Mouse (Mus musculus) forebrain, embryonic 14.5 days (tissue): ENCODE measurements at regions not wholly inside any gene's neighbourhood (a gene's known extent, or its start where the extent isn't known, plus 50 kb on each side); places are given as distances from the start of the nearest gene placed in this dataset.

Experiments
- ATAC-seq: fragments of 200-750 bp; cut with Nextera tagmentation; 2 replicates; pipeline ENCODE4 v1.8.0; 2017; ENCODE audit warnings: mild to moderate bottlenecking, moderate library complexity
- DNase-seq: peaks from one replicate; pipeline ENCODE4 v3.0.0-alpha.2; 2015; ENCODE audit warnings: low spot score
- H3K27ac ChIP-seq: fragments of 300-500 bp; sonication (generic); 2 replicates; pipeline ENCODE4 v1.5.1; 2014; ENCODE audit warnings: low read depth, mild to moderate bottlenecking, control low read depth, low read length, moderate library complexity
- H3K27me3 ChIP-seq: fragments of 300-500 bp; sonication (generic); replicated peaks from 2 replicates; pipeline ENCODE4 v1.6.1; 2014; ENCODE audit warnings: low read length, control low read depth, mixed read lengths; ENCODE audit not compliant: control insufficient read depth, insufficient read depth
- H3K36me3 ChIP-seq: fragments of 300-500 bp; sonication (generic); 2 replicates; pipeline ENCODE4 v1.6.1; 2014; ENCODE audit warnings: low read length, control low read depth; ENCODE audit not compliant: control insufficient read depth, insufficient read depth
- H3K4me1 ChIP-seq: fragments of 300-500 bp; sonication (generic); 2 replicates; pipeline ENCODE4 v1.6.1; 2014; ENCODE audit warnings: antibody characterized with exemption, low read length, control low read depth; ENCODE audit not compliant: control insufficient read depth, insufficient read depth
- H3K4me2 ChIP-seq: fragments of 300-500 bp; sonication (generic); 2 replicates; pipeline ENCODE4 v1.6.1; 2014; ENCODE audit warnings: mild to moderate bottlenecking, control low read depth, low read length
- H3K4me3 ChIP-seq: fragments of 300-500 bp; sonication (generic); 2 replicates; pipeline ENCODE4 v1.5.1; 2014; ENCODE audit warnings: low read depth, low read length, control low read depth
- H3K9ac ChIP-seq: fragments of 300-500 bp; sonication (generic); 2 replicates; pipeline ENCODE4 v1.6.1; 2014; ENCODE audit warnings: mild to moderate bottlenecking, low read length, control low read depth, moderate library complexity
- H3K9me3 ChIP-seq: fragments of 300-500 bp; sonication (generic); replicated peaks from 2 replicates; pipeline ENCODE4 v1.6.1; 2016; ENCODE audit warnings: low read length, control low read depth, mixed read lengths; ENCODE audit not compliant: control insufficient read depth
- WGBS: fragments of 180-500 bp; shearing (Covaris S2); extraction: QIAGEN DNeasy Blood & Tissue Kit; methylation state at CpG from one replicate; pipeline ENCODE4 v1.1.7; 2014; 5-methylcytosine and 5-hydroxymethylcytosine counted together

GRCm38 (mm10) chr1:35587900-35588299 is 480.3 kb upstream of the Hs6st1 start:
- Histone ChIP-seq H3K9ac (no peak overlapping the region), H3K4me1 (no peaks in the 10 kb centered on the region; the same call in 1 of the 2 replicates), H3K36me3 (no peaks in the 10 kb centered on the region), H3K27me3 (no peaks in the 10 kb centered on the region), H3K9me3 (no peaks in the 10 kb centered on the region), H3K27ac (no peak overlapping the region), H3K4me3 (no peak overlapping the region), H3K4me2 (no peak overlapping the region)
- DNase-seq (no peak), ATAC-seq (no peak)
- WGBS: 94% methylated on average over 2 of the region's 2 CpGs

DNA sequence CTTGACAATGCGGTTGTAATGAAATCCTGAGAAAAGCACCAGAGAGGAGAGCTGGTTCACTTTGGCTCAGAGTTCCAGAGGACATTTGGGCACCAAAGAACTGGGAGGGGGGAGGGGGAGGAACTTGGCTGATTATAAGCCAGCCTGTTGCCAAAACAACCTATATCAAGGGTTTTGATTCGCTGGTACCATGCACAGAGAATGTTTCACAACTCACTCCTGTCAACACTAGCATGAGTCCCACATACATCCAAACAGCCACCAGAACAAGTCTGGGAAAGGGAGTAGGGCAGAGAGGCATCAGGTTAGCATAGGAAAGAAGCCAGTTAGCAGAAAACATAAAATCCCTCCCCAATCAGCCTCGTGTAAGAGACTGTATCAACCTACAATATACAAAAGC is 479.3 kb upstream of the Hs6st1 start:
- Histone ChIP-seq H3K27ac (no peak overlapping the region), H3K9me3 (no peaks in the 10 kb centered on the region), H3K27me3 (no peaks in the 10 kb centered on the region), H3K4me2 (no peak overlapping the region), H3K4me1 (no peaks in the 10 kb centered on the region; the same call in 1 of the 2 replicates), H3K4me3 (no peak overlapping the region), H3K36me3 (no peaks in the 10 kb centered on the region), H3K9ac (no peak overlapping the region)
- ATAC-seq: no peak
- DNase-seq: peak; percentile 21
- 63% methylated on average over 3 of the region's 3 CpGs for WGBS

GRCm38 (mm10) chr1:35600847-35601246 is 467.4 kb upstream of the Hs6st1 start:
- no peaks in the 10 kb centered on the region for H3K36me3 ChIP-seq
- no peak overlapping the region for H3K9ac ChIP-seq
- no peak overlapping the region for H3K27ac ChIP-seq
- 93% methylated on average over 3 of the region's 3 CpGs for WGBS
- no peaks in the 10 kb centered on the region for H3K27me3 ChIP-seq
- no peak for DNase-seq
- H3K4me1 ChIP-seq: no peaks in the 10 kb centered on the region
- no peak for ATAC-seq
- no peaks in the 10 kb centered on the region for H3K9me3 ChIP-seq
- no peak overlapping the region for H3K4me3 ChIP-seq
- no peak overlapping the region for H3K4me2 ChIP-seq

- Histone ChIP-seq H3K27ac (no peak overlapping the region), H3K9me3 (no peaks in the 10 kb centered on the region), H3K4me1 (no peaks in the 10 kb centered on the region), H3K4me2 (no peak overlapping the region), H3K36me3 (no peaks in the 10 kb centered on the region), H3K27me3 (no peaks in the 10 kb centered on the region), H3K4me3 (no peak overlapping the region), H3K9ac (no peak overlapping the region)
- WGBS: 85% methylated on average over 3 of the region's 3 CpGs
- ATAC-seq: no peak
- no peak for DNase-seq
These were observed 453.1 kb upstream of the Hs6st1 start for GRCm38 (mm10) chr1:35615131-35615530.

DNA sequence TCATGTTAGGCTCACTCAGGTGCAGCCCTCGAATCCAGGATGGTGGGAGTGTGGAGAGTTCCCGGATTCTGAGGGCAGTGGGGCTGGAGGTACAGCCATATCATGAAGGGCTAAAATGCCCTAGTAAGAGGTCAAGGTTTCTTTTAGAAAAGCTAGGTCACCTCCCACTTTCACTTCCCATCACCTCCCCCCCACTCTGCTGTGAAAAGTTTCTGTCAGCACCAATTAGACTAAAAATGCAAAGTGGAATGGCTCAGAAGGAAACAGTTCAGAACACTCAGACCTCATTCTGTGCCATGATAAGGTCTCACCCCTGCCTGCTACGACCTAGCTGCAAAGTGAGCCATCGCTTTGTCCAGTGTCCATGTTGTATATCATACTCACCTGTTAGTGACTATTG is 448.7 kb upstream of the Hs6st1 start:
- DNase-seq (no peak), ATAC-seq (no peak)
- Histone ChIP-seq H3K27me3 (no peaks in the 10 kb centered on the region), H3K9me3 (no peaks in the 10 kb centered on the region), H3K36me3 (no peaks in the 10 kb centered on the region), H3K27ac (no peak overlapping the region), H3K4me1 (no peaks in the 10 kb centered on the region), H3K4me2 (no peak overlapping the region), H3K4me3 (no peak overlapping the region), H3K9ac (no peak overlapping the region)
- 79% methylated on average over 4 of the region's 4 CpGs for WGBS

DNA sequence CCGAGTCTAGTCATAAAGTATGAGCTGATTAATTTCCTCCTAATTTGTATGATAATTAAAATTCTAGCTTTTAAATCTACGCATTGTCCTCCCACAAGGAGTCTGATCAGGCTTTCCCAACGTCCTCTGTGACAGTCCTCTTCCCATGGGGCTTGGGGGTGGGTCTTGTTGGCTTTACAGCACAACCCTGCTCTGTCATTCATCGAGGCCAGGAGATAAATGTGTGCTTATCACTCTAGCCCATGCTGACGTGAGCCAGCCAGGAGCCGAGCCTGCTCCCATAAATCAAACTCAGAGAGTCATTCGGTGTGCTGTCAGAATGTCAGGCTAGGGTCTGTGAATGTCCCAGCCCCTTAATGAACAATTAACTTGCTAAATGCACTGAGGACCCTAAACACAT is 425.6 kb upstream of the Hs6st1 start:
- DNase-seq (no peak), ATAC-seq (no peak)
- no peaks in the 10 kb centered on the region for H3K4me1 ChIP-seq
- H3K27ac ChIP-seq: no peak overlapping the region
- no peak overlapping the region for H3K9ac ChIP-seq
- no peak overlapping the region for H3K4me3 ChIP-seq
- no peaks in the 10 kb centered on the region for H3K36me3 ChIP-seq
- no peaks in the 10 kb centered on the region for H3K27me3 ChIP-seq
- H3K9me3 ChIP-seq: no peaks in the 10 kb centered on the region
- no peak overlapping the region for H3K4me2 ChIP-seq
- 68% methylated on average over 7 of the region's 7 CpGs for WGBS

DNA sequence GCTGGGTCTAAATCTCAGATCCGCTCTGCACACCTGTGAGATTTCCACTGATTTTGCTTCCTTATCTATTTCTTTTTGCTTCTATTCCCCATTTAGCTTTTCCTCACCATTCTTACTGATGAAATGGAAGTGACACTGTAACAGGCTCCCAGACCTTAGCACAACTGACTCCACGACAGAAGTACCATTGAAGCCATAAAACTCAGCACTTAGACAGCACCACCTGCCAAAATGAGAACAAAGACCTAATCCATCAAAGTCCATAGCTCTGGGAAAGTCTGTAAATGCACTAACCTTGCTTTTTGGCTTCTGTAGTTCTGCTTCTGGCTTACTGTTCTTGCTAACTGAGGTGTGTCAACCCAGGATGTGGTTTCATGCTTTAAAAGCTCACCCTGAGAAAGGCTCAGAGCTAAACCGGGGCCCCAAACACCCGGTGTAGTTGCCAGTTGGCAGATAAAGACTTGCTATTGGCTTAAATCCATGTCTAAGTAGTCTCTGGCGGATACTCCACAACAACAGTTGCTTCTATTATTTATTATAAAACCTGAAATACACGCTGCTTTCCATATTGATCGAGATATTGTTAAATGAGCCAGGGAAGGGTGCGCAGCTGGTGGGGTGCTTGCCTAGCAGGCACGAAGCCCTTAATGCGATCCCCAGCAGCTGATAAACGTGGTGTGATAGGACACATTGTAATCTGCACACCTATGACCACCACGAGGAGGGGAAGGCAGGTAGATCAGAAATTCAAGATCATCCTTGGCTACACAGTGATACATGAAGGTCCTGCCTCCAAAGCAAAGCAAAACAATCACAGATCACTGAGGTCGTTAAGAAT is 414.9 kb upstream of the Hs6st1 start:
- no peaks in the 10 kb centered on the region for H3K9me3 ChIP-seq
- no peak overlapping the region for H3K4me2 ChIP-seq
- no peak overlapping the region for H3K9ac ChIP-seq
- H3K4me1 ChIP-seq: no peaks in the 10 kb centered on the region; the same call in 1 of the 2 replicates
- no peak overlapping the region for H3K4me3 ChIP-seq
- WGBS: 49% methylated on average over 13 of the region's 13 CpGs
- ATAC-seq: peak; percentile 77; the same call in 1 of the 2 replicates
- peak; percentile 73 for DNase-seq
- H3K27me3 ChIP-seq: no peaks in the 10 kb centered on the region
- no peak overlapping the region for H3K27ac ChIP-seq
- no peaks in the 10 kb centered on the region for H3K36me3 ChIP-seq

DNA sequence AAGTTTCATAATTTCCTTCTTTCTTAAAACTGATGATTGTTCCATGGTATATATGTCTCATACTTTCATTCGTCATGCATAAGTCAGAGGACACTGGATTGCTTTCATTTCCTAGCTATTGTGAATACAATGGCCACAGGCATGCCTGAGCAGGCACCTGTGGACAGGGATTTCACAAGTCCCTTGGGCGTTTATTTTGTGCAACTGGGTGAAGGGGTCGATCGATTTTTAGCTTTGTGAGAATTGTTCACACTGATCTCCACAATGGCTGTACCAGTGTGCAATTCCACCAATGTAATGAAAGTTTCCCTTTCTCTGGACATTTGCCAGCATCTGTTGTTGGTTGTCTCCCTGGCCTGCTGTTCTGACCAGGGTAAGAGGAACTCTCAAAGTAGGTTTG is 405.2 kb upstream of the Hs6st1 start:
- H3K4me1 ChIP-seq: no peaks in the 10 kb centered on the region
- no peaks in the 10 kb centered on the region for H3K9me3 ChIP-seq
- no peak overlapping the region for H3K4me2 ChIP-seq
- ATAC-seq: no peak
- H3K27ac ChIP-seq: no peak overlapping the region
- no peak for DNase-seq
- H3K9ac ChIP-seq: no peak overlapping the region
- no peaks in the 10 kb centered on the region for H3K27me3 ChIP-seq
- no peak overlapping the region for H3K4me3 ChIP-seq
- no peaks in the 10 kb centered on the region for H3K36me3 ChIP-seq
- 85% methylated on average over 4 of the region's 4 CpGs for WGBS

DNA sequence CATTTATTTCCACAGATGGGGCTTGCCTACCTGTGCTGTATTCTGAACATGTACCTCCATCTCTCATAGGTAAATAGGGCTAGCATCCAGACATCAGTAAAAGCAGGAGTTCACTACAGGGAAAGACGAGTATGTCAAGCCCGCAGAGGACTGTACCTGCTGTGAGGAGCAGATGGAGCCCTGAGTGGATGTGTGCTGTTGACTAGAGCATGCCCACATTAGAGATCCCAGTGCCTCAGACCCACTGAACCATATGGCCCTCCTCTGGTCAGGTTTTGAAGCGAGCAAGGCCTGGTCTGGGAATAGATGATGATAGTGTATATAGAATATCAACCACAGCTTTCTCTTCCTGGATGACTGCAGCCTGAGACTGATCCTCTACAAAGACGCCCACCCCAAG is 394.7 kb upstream of the Hs6st1 start:
- no peaks in the 10 kb centered on the region for H3K36me3 ChIP-seq
- no peaks in the 10 kb centered on the region for H3K9me3 ChIP-seq
- H3K4me1 ChIP-seq: no peaks in the 10 kb centered on the region
- no peak overlapping the region for H3K9ac ChIP-seq
- no peaks in the 10 kb centered on the region for H3K27me3 ChIP-seq
- H3K4me2 ChIP-seq: no peak overlapping the region
- WGBS: 83% methylated on average over 4 of the region's 4 CpGs
- ATAC-seq: no peak
- H3K27ac ChIP-seq: no peak overlapping the region
- H3K4me3 ChIP-seq: no peak overlapping the region
- DNase-seq: no peak
